Mouse (Mus musculus) forebrain, embryonic 12.5 days (tissue): ENCODE results near the gene Zwilch. TPM values are rescaled to one million over a fixed set of nuclear protein-coding genes. Genes with fewer than 3 reads are reported as not detected.

Source experiments
- ATAC-seq: fragments of 200-750 bp; cut with Nextera tagmentation; 2 replicates; pipeline ENCODE4 v1.8.0; 2017; ENCODE audit warnings: moderate TSS enrichment; ENCODE audit not compliant: low FRiP score
- H3K27ac ChIP-seq: fragments of 300-500 bp; sonication (generic); 2 replicates; pipeline ENCODE4 v1.5.1; 2016; ENCODE audit warnings: mild to moderate bottlenecking
- H3K27me3 ChIP-seq: fragments of 300-500 bp; sonication (generic); 2 replicates; pipeline ENCODE4 v1.6.1; 2016; ENCODE audit warnings: mild to moderate bottlenecking
- H3K36me3 ChIP-seq: fragments of 300-500 bp; sonication (generic); replicated peaks from 2 replicates; pipeline ENCODE4 v1.6.1; 2016; ENCODE audit warnings: mild to moderate bottlenecking
- H3K4me1 ChIP-seq: fragments of 300-500 bp; sonication (generic); 2 replicates; pipeline ENCODE4 v1.6.1; 2016
- H3K4me2 ChIP-seq: fragments of 300-500 bp; sonication (generic); 2 replicates; pipeline ENCODE4 v1.6.1; 2016; ENCODE audit warnings: mild to moderate bottlenecking, moderate library complexity
- H3K4me3 ChIP-seq: fragments of 300-500 bp; sonication (generic); replicated peaks from 2 replicates; pipeline ENCODE4 v1.5.1; 2016; ENCODE audit warnings: mild to moderate bottlenecking
- H3K9ac ChIP-seq: fragments of 300-500 bp; sonication (generic); 2 replicates; pipeline ENCODE4 v1.6.1; 2016; ENCODE audit warnings: mild to moderate bottlenecking
- H3K9me3 ChIP-seq: fragments of 300-500 bp; sonication (generic); 2 replicates; pipeline ENCODE4 v1.6.1; 2016
- WGBS: fragments of 180-500 bp; shearing (Covaris S2); methylation state at CpG from one replicate; pipeline ENCODE4 v1.1.7; 2016; 5-methylcytosine and 5-hydroxymethylcytosine counted together
- polyA plus RNA-seq: library from polyadenylated mRNA; unstranded; fragments of >200 nt; fragmentation: Nextera tagmentation; extraction: Ambion mirVana; gene quantifications from 2 replicates; pipeline ENCODE4 v1.2.1, GENCODE M21; 2016

The Zwilch gene
- polyA plus RNA-seq, result 31.8 and 33.5 TPM in 2 replicates

- under 1% methylated on average over 42 of the region's 42 CpGs for WGBS
- ATAC-seq, result peak; percentile 92
- Histone ChIP-seq H3K4me2 (peak within 1 kb of the TSS; percentile 73), H3K9ac (peak within 1 kb of the TSS; percentile 88), H3K9me3 (no peaks in the 10 kb centered on the region), H3K27me3 (no peaks in the 10 kb centered on the region), H3K4me1 (peaks cover 27% of the 10 kb centered on the region), H3K36me3 (peaks cover 35% of the 10 kb centered on the region), H3K4me3 (peak within 1 kb of the TSS; percentile 88), H3K27ac (peak within 1 kb of the TSS; percentile 90)
Measured at GRCm38 (mm10) chr9:64172816-64173665, at the start of gene Zwilch, which contains the start of gene Rpl4. TSS of gene Zwilch (minus strand) at chr9:64173104. TSS of gene Rpl4 (plus strand) at chr9:64173375.

- Histone ChIP-seq H3K9ac (no peak overlapping the region), H3K27ac (no peak overlapping the region), H3K4me3 (no peak overlapping the region), H3K27me3 (no peaks in the 10 kb centered on the region), H3K4me2 (no peak overlapping the region), H3K36me3 (no peaks in the 10 kb centered on the region), H3K4me1 (no peaks in the 10 kb centered on the region), H3K9me3 (no peaks in the 10 kb centered on the region)
- WGBS, result 75% methylated on average over 2 of the region's 2 CpGs
- ATAC-seq, result no peak
Measured at GRCm38 (mm10) chr9:64222098-64222497, 49.2 kb upstream of the Zwilch start.

GRCm38 (mm10) chr9:64221480-64221879 is 48.6 kb upstream of the Zwilch start:
- Histone ChIP-seq H3K4me1 (no peaks in the 10 kb centered on the region), H3K9ac (no peak overlapping the region), H3K27ac (no peak overlapping the region), H3K9me3 (no peaks in the 10 kb centered on the region), H3K27me3 (no peaks in the 10 kb centered on the region), H3K4me3 (no peak overlapping the region), H3K4me2 (no peak overlapping the region), H3K36me3 (no peaks in the 10 kb centered on the region)
- ATAC-seq, result no peak
- WGBS, result 90% methylated on average over 4 of the region's 4 CpGs

- Histone ChIP-seq H3K27ac (no peak overlapping the region), H3K4me2 (no peak overlapping the region), H3K9ac (no peak overlapping the region), H3K9me3 (no peaks in the 10 kb centered on the region), H3K4me3 (no peak overlapping the region), H3K36me3 (no peaks in the 10 kb centered on the region), H3K27me3 (no peaks in the 10 kb centered on the region), H3K4me1 (no peaks in the 10 kb centered on the region)
- no peak for ATAC-seq
- WGBS, result 74% methylated on average over 1 of the region's 1 CpGs
Measured at GRCm38 (mm10) chr9:64220603-64221002, 47.7 kb upstream of the Zwilch start.

GRCm38 (mm10) chr9:64219772-64220420 is 47.0 kb upstream of the Zwilch start:
- no peak overlapping the region for H3K9ac ChIP-seq
- H3K27ac ChIP-seq, result no peak overlapping the region
- no peak for ATAC-seq
- H3K9me3 ChIP-seq, result no peaks in the 10 kb centered on the region
- H3K4me2 ChIP-seq, result no peak overlapping the region
- no peaks in the 10 kb centered on the region for H3K4me1 ChIP-seq
- H3K36me3 ChIP-seq, result no peaks in the 10 kb centered on the region
- whole genome bisulfite sequencing, result 84% methylated on average over 10 of the region's 10 CpGs
- no peaks in the 10 kb centered on the region for H3K27me3 ChIP-seq
- H3K4me3 ChIP-seq, result no peak overlapping the region

- ATAC-seq, result no peak
- no peak overlapping the region for H3K4me3 ChIP-seq
- no peak overlapping the region for H3K4me2 ChIP-seq
- 45% methylated on average over 1 of the region's 1 CpGs for WGBS
- no peaks in the 10 kb centered on the region for H3K9me3 ChIP-seq
- H3K36me3 ChIP-seq, result no peaks in the 10 kb centered on the region
- no peaks in the 10 kb centered on the region for H3K4me1 ChIP-seq
- H3K9ac ChIP-seq, result no peak overlapping the region
- H3K27ac ChIP-seq, result no peak overlapping the region
- H3K27me3 ChIP-seq, result no peaks in the 10 kb centered on the region
Measured at GRCm38 (mm10) chr9:64219305-64219704, 46.4 kb upstream of the Zwilch start.

GRCm38 (mm10) chr9:64217887-64218286 is 45.0 kb upstream of the Zwilch start:
- Histone ChIP-seq H3K27ac (no peak overlapping the region), H3K4me3 (no peak overlapping the region)
- no peak for ATAC-seq

GRCm38 (mm10) chr9:64216641-64217040 is 43.7 kb upstream of the Zwilch start:
- no peak overlapping the region for H3K27ac ChIP-seq
- H3K27me3 ChIP-seq, result no peaks in the 10 kb centered on the region
- no peaks in the 10 kb centered on the region for H3K4me1 ChIP-seq
- no peak for ATAC-seq
- no peak overlapping the region for H3K4me2 ChIP-seq
- H3K9ac ChIP-seq, result no peak overlapping the region
- no peak overlapping the region for H3K4me3 ChIP-seq
- no peaks in the 10 kb centered on the region for H3K9me3 ChIP-seq
- H3K36me3 ChIP-seq, result peaks cover 7% of the 10 kb centered on the region
- WGBS, result 92% methylated on average over 2 of the region's 2 CpGs

More at GRCm38 (mm10) chr9:64217887-64218286, 45.0 kb upstream of the Zwilch start:
- Histone ChIP-seq H3K9ac (no peak overlapping the region), H3K36me3 (no peaks in the 10 kb centered on the region), H3K9me3 (no peaks in the 10 kb centered on the region), H3K27me3 (no peaks in the 10 kb centered on the region), H3K4me1 (no peaks in the 10 kb centered on the region), H3K4me2 (no peak overlapping the region)

GRCm38 (mm10) chr9:64216090-64216489 is 43.2 kb upstream of the Zwilch start:
- no peak overlapping the region for H3K4me3 ChIP-seq
- peaks cover 7% of the 10 kb centered on the region for H3K36me3 ChIP-seq
- H3K27ac ChIP-seq, result no peak overlapping the region
- H3K27me3 ChIP-seq, result no peaks in the 10 kb centered on the region
- no peak for ATAC-seq
- no peak overlapping the region for H3K4me2 ChIP-seq
- 88% methylated on average over 4 of the region's 4 CpGs for WGBS
- no peaks in the 10 kb centered on the region for H3K9me3 ChIP-seq
- H3K4me1 ChIP-seq, result no peaks in the 10 kb centered on the region
- no peak overlapping the region for H3K9ac ChIP-seq

- Histone ChIP-seq H3K27ac (no peak overlapping the region), H3K9ac (no peak overlapping the region), H3K4me1 (no peaks in the 10 kb centered on the region), H3K27me3 (no peaks in the 10 kb centered on the region), H3K4me2 (no peak overlapping the region), H3K4me3 (no peak overlapping the region), H3K36me3 (peaks cover 16% of the 10 kb centered on the region), H3K9me3 (no peaks in the 10 kb centered on the region)
- ATAC-seq, result no peak
- 91% methylated on average over 17 of the region's 17 CpGs for WGBS
Measured at GRCm38 (mm10) chr9:64214452-64214851, 41.5 kb upstream of the Zwilch start.

- WGBS, result 73% methylated on average over 3 of the region's 3 CpGs
- Histone ChIP-seq H3K4me3 (no peak overlapping the region), H3K27ac (no peak overlapping the region), H3K9me3 (no peaks in the 10 kb centered on the region), H3K4me1 (no peaks in the 10 kb centered on the region), H3K4me2 (no peak overlapping the region), H3K36me3 (peaks cover 43% of the 10 kb centered on the region), H3K27me3 (no peaks in the 10 kb centered on the region), H3K9ac (no peak overlapping the region)
- ATAC-seq, result no peak
Measured at GRCm38 (mm10) chr9:64207509-64208084, 34.7 kb upstream of the Zwilch start.

GRCm38 (mm10) chr9:64202866-64203265 is 30.0 kb upstream of the Zwilch start:
- no peaks in the 10 kb centered on the region for H3K9me3 ChIP-seq
- H3K4me1 ChIP-seq, result no peaks in the 10 kb centered on the region
- H3K4me3 ChIP-seq, result no peak overlapping the region
- no peak overlapping the region for H3K4me2 ChIP-seq
- no peak for ATAC-seq
- no peak overlapping the region for H3K9ac ChIP-seq
- peaks cover 30% of the 10 kb centered on the region for H3K36me3 ChIP-seq
- no peak overlapping the region for H3K27ac ChIP-seq
- no peaks in the 10 kb centered on the region for H3K27me3 ChIP-seq
